Mouse (Mus musculus): ENCODE data around the gene Ccdc83.

- TF ChIP-seq CTCF (conservative IDR thresholded peaks at IDR 0.05; ENCODE audit: low read length) (no peak), NANOG (IDR thresholded peaks at IDR 0.05; ENCODE audit: borderline replicate concordance, low read length) (no peak), POU5F1 (IDR thresholded peaks at IDR 0.05; ENCODE audit: borderline replicate concordance, low read length) (no peak)
Observed at GRCm38 (mm10) chr7:90233921-90234320, 31.7 kb downstream of the Ccdc83 start.

Measured in E14TG2a.4 (cell line).